Mouse (Mus musculus): ENCODE measurements around the gene Hfe.

Gene Hfe

GRCm38 (mm10) chr13:23739069-23739921, 28.6 kb upstream of the Hfe start:
- H3K36me3 ChIP-seq (ENCODE audit: insufficient read depth, low read length), result no peaks in the 10 kb centered on the region
- peaks cover 28% of the 10 kb centered on the region for H3K4me1 ChIP-seq (replicated peaks; ENCODE audit: low read depth, low read length)
- H3K27me3 ChIP-seq (ENCODE audit: insufficient read depth, low read length), result no peaks in the 10 kb centered on the region
- TF ChIP-seq CTCF (conservative IDR thresholded peaks at IDR 0.05; ENCODE audit: low read length) (no peak), NANOG (IDR thresholded peaks at IDR 0.05; ENCODE audit: borderline replicate concordance, low read length) (0 out of 2 replicates have a peak, but pooled peaks have one; percentile 26), POU5F1 (IDR thresholded peaks at IDR 0.05; ENCODE audit: borderline replicate concordance, low read length) (no peak)
- H3K4me3 ChIP-seq (replicated peaks; ENCODE audit: low read length), result peak overlapping the region; percentile 81
- no peaks in the 10 kb centered on the region for H3K9me3 ChIP-seq (ENCODE audit: low read length)

DNA sequence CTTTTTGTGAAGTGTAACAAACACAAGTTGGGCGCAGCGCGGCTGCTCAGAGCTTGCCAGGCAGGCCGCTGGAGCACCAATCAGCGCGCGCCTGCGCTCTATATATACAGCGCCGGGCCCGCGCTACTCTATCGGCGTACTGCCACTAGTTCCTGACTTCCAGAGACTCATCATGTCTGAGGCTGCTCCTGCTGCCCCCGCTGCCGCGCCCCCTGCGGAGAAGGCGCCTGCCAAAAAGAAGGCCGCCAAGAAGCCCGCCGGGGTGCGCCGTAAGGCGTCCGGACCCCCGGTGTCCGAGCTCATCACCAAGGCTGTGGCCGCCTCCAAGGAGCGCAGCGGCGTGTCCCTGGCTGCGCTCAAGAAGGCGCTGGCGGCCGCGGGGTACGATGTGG, 28.0 kb upstream of the Hfe start, which contains the start of gene Hist1h1c:
Hist1h1c (plus strand) TSS at position 132 of the 392 bp plus-strand sequence.
- Histone ChIP-seq H3K4me1 (replicated peaks; ENCODE audit: low read depth, low read length) (peaks cover 22% of the 10 kb centered on the region), H3K4me3 (replicated peaks; ENCODE audit: low read length) (peak within 1 kb of the TSS; percentile 81), H3K9me3 (ENCODE audit: low read length) (no peaks in the 10 kb centered on the region), H3K27me3 (ENCODE audit: insufficient read depth, low read length) (no peaks in the 10 kb centered on the region), H3K36me3 (ENCODE audit: insufficient read depth, low read length) (no peaks in the 10 kb centered on the region)
- no peak for TF ChIP-seq POU5F1 (IDR thresholded peaks at IDR 0.05; ENCODE audit: borderline replicate concordance, low read length)
- TF ChIP-seq CTCF (conservative IDR thresholded peaks at IDR 0.05; ENCODE audit: low read length), result no peak
- no peak for TF ChIP-seq NANOG (IDR thresholded peaks at IDR 0.05; ENCODE audit: borderline replicate concordance, low read length)

DNA sequence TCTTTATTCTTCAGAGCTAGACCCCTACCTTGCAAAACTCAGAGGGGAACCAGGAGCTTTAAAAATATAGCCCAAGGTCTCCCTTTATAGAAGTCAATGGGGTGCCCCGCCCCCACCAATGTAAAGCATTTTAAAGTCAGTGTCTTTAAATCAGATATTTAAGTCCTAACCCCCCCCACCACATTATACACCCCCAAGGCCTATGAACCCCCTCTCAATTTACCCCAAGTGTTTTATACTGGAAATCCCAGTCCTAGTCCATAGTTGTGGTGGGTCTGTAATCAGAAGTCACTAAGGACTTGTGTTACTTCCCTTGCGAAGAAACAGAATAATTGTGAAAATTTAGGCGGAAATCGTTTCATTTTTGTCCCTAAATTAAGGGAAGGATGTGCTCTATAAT, 27.4 kb upstream of the Hfe start:
- TF ChIP-seq POU5F1 (IDR thresholded peaks at IDR 0.05; ENCODE audit: borderline replicate concordance, low read length), result no peak
- TF ChIP-seq CTCF (conservative IDR thresholded peaks at IDR 0.05; ENCODE audit: low read length), result no peak
- no peak for TF ChIP-seq NANOG (IDR thresholded peaks at IDR 0.05; ENCODE audit: borderline replicate concordance, low read length)
- Histone ChIP-seq H3K36me3 (ENCODE audit: insufficient read depth, low read length) (no peaks in the 10 kb centered on the region), H3K4me1 (replicated peaks; ENCODE audit: low read depth, low read length) (peaks cover 16% of the 10 kb centered on the region), H3K4me3 (replicated peaks; ENCODE audit: low read length) (peak overlapping the region; percentile 81), H3K9me3 (ENCODE audit: low read length) (no peaks in the 10 kb centered on the region), H3K27me3 (ENCODE audit: insufficient read depth, low read length) (no peaks in the 10 kb centered on the region)

DNA sequence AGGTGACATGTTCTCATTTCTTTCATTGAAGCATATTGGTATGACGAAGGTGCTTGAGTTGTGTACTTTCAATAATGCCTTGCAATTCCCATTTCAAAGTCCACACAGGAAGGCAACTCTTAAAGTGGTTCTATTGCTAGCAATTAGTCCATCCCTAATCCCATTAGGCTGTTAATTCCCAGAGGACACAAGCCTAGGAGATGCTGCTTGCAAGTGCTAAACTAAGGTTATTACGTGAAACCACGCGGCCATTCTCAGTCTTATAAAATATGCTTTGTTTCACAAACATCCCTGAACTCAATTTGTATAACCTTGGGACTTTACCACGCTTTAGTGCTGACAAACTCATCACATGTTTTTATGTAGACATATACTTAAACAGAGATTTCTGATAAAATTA, 26.4 kb upstream of the Hfe start:
- no peaks in the 10 kb centered on the region for H3K9me3 ChIP-seq (ENCODE audit: low read length)
- no peak overlapping the region for H3K4me3 ChIP-seq (replicated peaks; ENCODE audit: low read length)
- H3K27me3 ChIP-seq (ENCODE audit: insufficient read depth, low read length), result no peaks in the 10 kb centered on the region
- TF ChIP-seq CTCF (conservative IDR thresholded peaks at IDR 0.05; ENCODE audit: low read length) (no peak), POU5F1 (IDR thresholded peaks at IDR 0.05; ENCODE audit: borderline replicate concordance, low read length) (no peak), NANOG (IDR thresholded peaks at IDR 0.05; ENCODE audit: borderline replicate concordance, low read length) (no peak)
- no peaks in the 10 kb centered on the region for H3K36me3 ChIP-seq (ENCODE audit: insufficient read depth, low read length)
- H3K4me1 ChIP-seq (replicated peaks; ENCODE audit: low read depth, low read length), result peaks cover 13% of the 10 kb centered on the region

GRCm38 (mm10) chr13:23732156-23732804, 21.6 kb upstream of the Hfe start:
- Histone ChIP-seq H3K9me3 (ENCODE audit: low read length) (no peaks in the 10 kb centered on the region), H3K4me1 (replicated peaks; ENCODE audit: low read depth, low read length) (peaks cover 9% of the 10 kb centered on the region), H3K4me3 (replicated peaks; ENCODE audit: low read length) (no peak overlapping the region), H3K36me3 (ENCODE audit: insufficient read depth, low read length) (no peaks in the 10 kb centered on the region), H3K27me3 (ENCODE audit: insufficient read depth, low read length) (peaks cover 15% of the 10 kb centered on the region)
- TF ChIP-seq CTCF (conservative IDR thresholded peaks at IDR 0.05; ENCODE audit: low read length), result peak; percentile 68
- no peak for TF ChIP-seq NANOG (IDR thresholded peaks at IDR 0.05; ENCODE audit: borderline replicate concordance, low read length)

DNA sequence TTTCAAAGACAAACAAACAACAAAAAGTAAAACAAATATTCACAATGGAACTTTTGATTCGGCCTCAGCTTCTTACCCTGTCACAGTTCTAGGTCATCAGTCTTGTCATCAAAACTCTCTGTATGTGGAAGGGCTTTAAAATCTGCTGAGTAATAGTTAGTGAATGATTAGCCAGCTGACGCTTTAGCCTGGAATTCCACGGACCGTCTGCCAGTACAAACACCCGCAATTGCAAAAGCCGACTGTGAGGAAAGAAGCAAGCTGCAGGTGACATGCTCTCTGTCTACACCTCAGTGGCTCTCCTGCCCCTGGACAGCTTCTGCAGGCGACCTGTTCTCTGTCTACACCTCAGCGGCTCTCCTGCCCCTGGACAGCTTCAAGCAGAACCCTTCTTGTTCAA, 19.8 kb upstream of the Hfe start:
- peaks cover 17% of the 10 kb centered on the region for H3K27me3 ChIP-seq (ENCODE audit: insufficient read depth, low read length)
- no peak overlapping the region for H3K4me3 ChIP-seq (replicated peaks; ENCODE audit: low read length)
- H3K36me3 ChIP-seq (ENCODE audit: insufficient read depth, low read length), result no peaks in the 10 kb centered on the region
- no peak for TF ChIP-seq CTCF (conservative IDR thresholded peaks at IDR 0.05; ENCODE audit: low read length)
- no peak for TF ChIP-seq POU5F1 (IDR thresholded peaks at IDR 0.05; ENCODE audit: borderline replicate concordance, low read length)
- TF ChIP-seq NANOG (IDR thresholded peaks at IDR 0.05; ENCODE audit: borderline replicate concordance, low read length), result no peak
- peaks cover 5% of the 10 kb centered on the region; the same call in 1 of the 2 replicates for H3K4me1 ChIP-seq (replicated peaks; ENCODE audit: low read depth, low read length)
- H3K9me3 ChIP-seq (ENCODE audit: low read length), result no peaks in the 10 kb centered on the region

- Histone ChIP-seq H3K27me3 (ENCODE audit: insufficient read depth, low read length) (peaks cover 17% of the 10 kb centered on the region), H3K36me3 (ENCODE audit: insufficient read depth, low read length) (no peaks in the 10 kb centered on the region), H3K9me3 (ENCODE audit: low read length) (no peaks in the 10 kb centered on the region), H3K4me1 (replicated peaks; ENCODE audit: low read depth, low read length) (peaks cover 5% of the 10 kb centered on the region; the same call in 1 of the 2 replicates), H3K4me3 (replicated peaks; ENCODE audit: low read length) (no peak overlapping the region)
- TF ChIP-seq CTCF (conservative IDR thresholded peaks at IDR 0.05; ENCODE audit: low read length) (no peak), NANOG (IDR thresholded peaks at IDR 0.05; ENCODE audit: borderline replicate concordance, low read length) (no peak), POU5F1 (IDR thresholded peaks at IDR 0.05; ENCODE audit: borderline replicate concordance, low read length) (no peak)
Measured at GRCm38 (mm10) chr13:23729706-23730105, 19.1 kb upstream of the Hfe start.

GRCm38 (mm10) chr13:23729192-23729525, 18.5 kb upstream of the Hfe start:
- Histone ChIP-seq H3K4me3 (replicated peaks; ENCODE audit: low read length) (no peak overlapping the region), H3K27me3 (ENCODE audit: insufficient read depth, low read length) (peaks cover 17% of the 10 kb centered on the region), H3K9me3 (ENCODE audit: low read length) (no peaks in the 10 kb centered on the region), H3K36me3 (ENCODE audit: insufficient read depth, low read length) (no peaks in the 10 kb centered on the region), H3K4me1 (replicated peaks; ENCODE audit: low read depth, low read length) (peaks cover 5% of the 10 kb centered on the region; the same call in 1 of the 2 replicates)
- TF ChIP-seq CTCF (conservative IDR thresholded peaks at IDR 0.05; ENCODE audit: low read length) (no peak), POU5F1 (IDR thresholded peaks at IDR 0.05; ENCODE audit: borderline replicate concordance, low read length) (no peak), NANOG (IDR thresholded peaks at IDR 0.05; ENCODE audit: borderline replicate concordance, low read length) (no peak)
